Mouse (Mus musculus): ENCODE data around the gene Chd2. TPM values are rescaled to one million over a fixed set of nuclear protein-coding genes. Genes with fewer than 3 reads are reported as not detected.

The Chd2 gene
- total RNA-seq, 2 experiments from 2014 or later: 40.7 to 48.4 TPM

DNA sequence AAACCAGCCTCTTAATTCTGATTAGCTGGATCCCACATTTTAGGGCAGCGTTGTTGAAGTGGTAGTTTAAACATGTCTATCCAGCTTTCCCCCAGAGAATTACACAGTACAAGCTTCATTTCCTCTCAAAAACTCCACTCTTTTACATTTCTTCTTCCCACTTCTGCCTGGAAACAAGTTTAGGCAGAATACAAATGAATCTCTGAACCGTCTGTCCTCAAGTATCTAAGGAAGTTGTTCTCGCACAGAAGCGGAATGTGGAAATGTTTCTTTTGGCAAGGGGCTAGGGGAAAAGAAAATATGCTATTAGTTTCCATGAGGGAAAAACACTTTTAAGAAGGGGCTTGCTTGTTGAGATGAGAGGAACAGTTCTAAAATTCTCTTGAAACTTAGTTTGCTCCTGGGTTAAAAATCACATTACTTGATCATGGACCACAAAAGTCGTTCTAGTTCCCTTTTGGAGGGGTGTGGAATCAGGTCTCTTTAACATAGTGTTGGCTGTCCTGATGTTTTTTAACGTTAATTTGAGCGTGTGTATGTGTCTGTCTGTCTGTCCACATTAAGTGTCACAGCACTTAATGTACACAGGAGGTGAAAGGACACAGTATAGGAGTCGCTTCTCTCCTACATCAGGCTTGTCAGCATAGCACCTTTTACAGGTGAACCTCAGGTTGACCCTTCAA, 17.7 kb upstream of the Chd2 start:
- DNase-seq: no peak
- intact Hi-C loops (cut with DNase I): loop anchor here (2.0 kb wide), 1 partner anchor 47 kb away; no protein-coding TSS in a partner anchor
- Histone ChIP-seq H3K4me3 (peak overlapping the region; percentile 84), H3K27ac (peak overlapping the region; percentile 100)
- TF ChIP-seq CTCF (IDR thresholded peaks at IDR 0.05): no peak

DNA sequence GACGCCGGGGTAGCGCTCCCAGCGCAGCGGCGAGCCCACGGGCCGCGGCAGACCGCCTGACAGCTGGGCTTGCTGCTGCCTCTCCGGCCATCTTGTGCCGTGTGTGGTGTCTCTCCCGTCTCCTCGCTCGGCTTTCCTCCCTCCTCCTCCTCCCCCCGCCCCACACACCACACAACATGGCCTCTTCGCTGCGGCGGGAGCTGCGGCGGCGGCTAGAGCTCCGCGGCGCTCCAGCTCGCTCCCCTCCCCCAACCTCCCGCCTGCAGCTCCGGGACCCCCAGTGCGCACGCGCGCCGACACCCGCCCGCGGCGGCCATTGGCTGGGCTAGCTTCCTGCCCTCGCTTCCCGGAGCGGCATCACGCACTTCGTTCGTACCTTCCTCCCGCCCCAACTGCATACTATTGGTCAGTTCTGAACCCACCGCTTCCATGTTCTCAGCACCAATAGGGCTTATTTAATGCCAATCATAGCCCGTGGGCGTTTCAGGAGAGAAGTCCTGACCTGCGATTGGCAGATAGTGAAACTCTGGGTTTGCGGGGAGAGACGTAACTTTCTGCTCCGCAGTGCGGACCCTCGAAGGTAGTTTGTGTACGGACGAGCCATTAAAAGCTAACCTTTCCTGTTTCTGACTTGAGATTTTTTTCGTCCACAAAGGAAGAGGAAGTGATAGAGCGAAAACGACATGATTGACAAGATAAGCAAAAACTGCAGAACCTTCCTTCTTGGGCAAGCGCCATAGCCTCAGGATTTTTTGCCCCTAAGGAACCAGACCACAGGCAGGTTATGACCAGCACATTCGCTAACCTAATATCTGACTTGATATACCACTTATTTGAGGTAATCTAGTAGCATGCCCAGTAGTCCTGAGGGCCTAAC, 16.9 kb upstream of the Chd2 start:
- intact Hi-C loops (cut with DNase I): loop anchor here (1.0 to 2.0 kb wide), 3 partner anchors 37 to 60 kb away; no protein-coding TSS in a partner anchor
- DNase-seq: peak; percentile 100
- Histone ChIP-seq H3K4me3 (peak overlapping the region; percentile 97), H3K27ac (peak overlapping the region; percentile 100)
- TF ChIP-seq CTCF (IDR thresholded peaks at IDR 0.05): no peak

DNA sequence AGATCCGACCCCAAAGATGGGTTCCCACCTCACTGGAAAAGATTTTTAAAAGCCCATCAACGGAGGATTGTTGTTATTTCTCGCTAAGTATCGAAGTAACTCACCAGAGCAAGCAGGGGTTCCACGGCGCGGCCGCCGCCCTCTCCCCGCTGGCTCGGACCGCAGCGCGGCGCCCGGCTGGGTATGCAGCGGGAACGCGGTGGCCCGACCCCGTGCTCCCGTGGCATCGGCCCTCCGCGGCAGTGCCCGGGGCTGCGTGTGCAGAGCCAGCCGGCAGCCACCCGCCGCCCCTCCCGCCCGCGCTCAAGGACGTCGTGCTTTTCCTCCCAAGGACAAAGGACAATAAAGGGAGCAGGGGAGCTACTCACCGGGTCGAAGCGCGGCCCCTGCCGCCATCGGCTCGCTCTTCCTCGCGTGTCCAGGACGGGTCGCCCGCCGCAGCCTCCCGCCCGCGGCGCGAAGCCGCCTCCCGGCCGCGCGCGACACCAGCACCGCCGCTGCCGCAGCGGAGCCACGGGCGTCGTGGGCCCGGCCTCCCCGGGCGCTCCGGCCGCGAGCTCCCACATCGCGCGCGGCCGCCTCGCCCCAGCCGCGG, 16.1 kb upstream of the Chd2 start:
- intact Hi-C loops (cut with DNase I): loop anchor here (1.0 to 2.0 kb wide), 4 partner anchors 16 to 61 kb away; partner anchors contain the start of gene Chd2
- DNase-seq: peak; percentile 78
- peak overlapping the region; percentile 97 for H3K4me3 ChIP-seq
- TF ChIP-seq CTCF (IDR thresholded peaks at IDR 0.05): no peak
- H3K27ac ChIP-seq: peak overlapping the region; percentile 100

DNA sequence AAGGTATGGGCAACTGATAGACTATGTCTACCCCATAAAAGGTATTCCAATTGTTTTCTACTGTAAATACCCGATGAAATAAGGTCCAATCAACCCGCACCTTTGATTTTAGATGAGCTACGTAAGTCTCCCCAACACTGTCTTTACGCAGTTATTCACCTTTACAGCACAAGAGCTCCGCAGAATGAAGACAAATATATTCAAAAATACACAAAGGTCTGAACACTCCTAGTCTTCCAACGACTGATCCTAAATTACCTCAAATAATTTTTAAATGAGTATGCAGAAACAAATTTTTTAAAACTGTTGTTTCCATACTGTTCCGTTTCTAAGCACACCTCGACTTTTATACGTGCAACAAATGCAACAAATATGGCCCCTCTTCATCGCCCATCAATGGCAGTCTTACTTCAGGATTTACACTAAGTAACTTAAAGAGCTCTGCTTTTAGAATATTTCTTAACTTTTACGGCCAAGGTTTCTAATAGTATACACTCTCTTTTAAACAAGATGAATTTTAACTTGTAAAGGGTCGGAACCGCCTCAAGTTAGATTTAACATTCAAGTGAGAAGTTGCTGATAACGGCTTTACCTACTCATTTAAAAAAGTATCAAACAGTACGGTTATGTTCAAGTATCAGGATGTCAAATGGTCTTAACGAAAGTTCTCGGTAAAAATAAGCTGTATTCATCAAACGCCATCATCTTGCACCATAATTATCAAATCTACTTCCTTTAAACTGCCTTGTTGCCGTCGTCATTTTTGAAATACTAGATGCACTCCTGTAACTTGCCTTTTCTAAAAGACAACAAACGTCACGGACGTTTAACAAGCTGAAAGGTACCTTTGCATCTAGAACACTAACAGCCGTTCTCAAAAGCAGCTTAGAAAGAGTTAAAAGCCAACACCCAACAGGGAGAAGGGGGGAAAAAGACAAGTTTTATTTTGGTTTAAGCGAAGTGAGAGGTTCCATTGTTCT, 15.3 kb upstream of the Chd2 start:
- DNase-seq: no peak
- Histone ChIP-seq H3K27ac (peak overlapping the region; percentile 100), H3K4me3 (peak overlapping the region; percentile 97)
- no peak for TF ChIP-seq CTCF (IDR thresholded peaks at IDR 0.05)
- intact Hi-C loops (cut with DNase I): loop anchor here (1.0 kb wide), 1 partner anchor 16 kb away; the partner anchor contains the start of gene Chd2

DNA sequence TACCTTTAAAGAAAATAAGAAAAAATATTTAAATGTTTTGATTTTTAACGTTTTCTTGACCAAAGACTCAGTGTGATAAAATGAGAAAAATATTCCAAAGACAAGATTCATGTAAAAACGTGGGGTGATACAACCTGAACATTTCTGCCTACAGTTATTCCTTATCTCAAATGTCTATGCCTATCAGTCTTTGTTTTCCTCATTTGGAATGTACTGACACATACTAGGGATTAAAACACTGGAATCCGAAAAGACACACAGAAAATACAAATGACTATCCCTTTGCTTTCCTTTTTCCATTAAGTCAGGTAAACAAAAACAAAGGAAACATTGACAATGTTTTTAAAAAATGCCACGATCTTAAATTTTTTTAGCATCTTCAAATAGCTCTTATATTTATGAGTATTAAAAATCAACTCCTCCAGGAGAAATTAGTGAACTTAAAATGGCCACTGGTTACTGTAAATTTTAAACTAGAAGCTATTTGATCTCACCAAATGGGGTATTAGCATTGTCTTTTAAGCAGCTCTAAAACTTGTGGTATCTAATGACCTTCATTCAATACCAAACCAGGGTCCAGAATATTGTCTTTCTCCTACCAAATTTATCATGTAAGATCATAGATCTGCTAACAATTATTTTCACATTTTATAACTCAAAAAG, 14.4 kb upstream of the Chd2 start:
- intact Hi-C loops (cut with DNase I): no loop called here
- no peak for DNase-seq
- TF ChIP-seq CTCF (IDR thresholded peaks at IDR 0.05): no peak
- Histone ChIP-seq H3K27ac (peak overlapping the region; percentile 100), H3K4me3 (peak overlapping the region; percentile 97)

DNA sequence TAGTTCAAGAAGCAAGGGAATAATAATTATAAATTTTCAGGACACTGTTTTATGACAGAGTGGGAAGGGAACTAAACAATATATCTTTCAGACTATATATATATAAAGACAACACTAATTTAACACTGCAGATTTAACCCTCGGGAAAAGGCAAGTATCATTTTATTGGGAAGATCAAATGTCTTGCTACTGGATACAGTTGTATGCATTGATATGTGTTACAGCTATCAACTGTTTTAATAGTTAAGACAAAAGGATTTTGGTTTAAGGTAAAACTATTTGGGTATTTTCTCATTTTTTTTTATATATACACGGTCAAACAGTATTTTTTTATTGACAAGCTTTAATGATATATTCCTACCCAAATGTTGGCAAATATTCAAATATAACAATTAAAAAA, 13.2 kb upstream of the Chd2 start:
- Histone ChIP-seq H3K27ac (peak overlapping the region; percentile 100), H3K4me3 (peak overlapping the region; percentile 97)
- DNase-seq: no peak

DNA sequence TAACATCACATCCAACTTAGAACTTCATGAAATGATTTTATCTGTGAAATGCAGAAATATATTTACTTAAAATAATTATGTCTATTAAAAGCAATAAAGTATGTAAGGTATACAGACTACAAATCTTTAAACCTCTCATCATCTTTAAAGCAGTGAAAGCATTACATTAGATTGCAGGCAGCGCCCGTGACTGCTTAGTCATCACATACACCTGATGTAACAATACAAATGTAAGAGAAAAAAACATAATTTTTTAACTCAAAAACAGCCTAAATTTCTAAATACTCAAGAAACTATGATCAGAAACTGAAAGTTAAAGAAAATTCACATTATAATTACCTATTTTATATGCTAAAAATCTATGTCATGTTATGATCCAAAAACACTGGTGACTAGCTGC, 11.5 kb upstream of the Chd2 start:
- DNase-seq: no peak
- TF ChIP-seq CTCF (IDR thresholded peaks at IDR 0.05): no peak
- intact Hi-C loops (cut with DNase I): no loop called here
- Histone ChIP-seq H3K4me3 (peak overlapping the region; percentile 97), H3K27ac (peak overlapping the region; percentile 100)

More for the DNA sequence above, 13.2 kb upstream of the Chd2 start:
- TF ChIP-seq CTCF (IDR thresholded peaks at IDR 0.05): no peak
- intact Hi-C loops (cut with DNase I): loop anchor here (1.0 kb wide), 1 partner anchor 10 kb away; no protein-coding TSS in a partner anchor

DNA sequence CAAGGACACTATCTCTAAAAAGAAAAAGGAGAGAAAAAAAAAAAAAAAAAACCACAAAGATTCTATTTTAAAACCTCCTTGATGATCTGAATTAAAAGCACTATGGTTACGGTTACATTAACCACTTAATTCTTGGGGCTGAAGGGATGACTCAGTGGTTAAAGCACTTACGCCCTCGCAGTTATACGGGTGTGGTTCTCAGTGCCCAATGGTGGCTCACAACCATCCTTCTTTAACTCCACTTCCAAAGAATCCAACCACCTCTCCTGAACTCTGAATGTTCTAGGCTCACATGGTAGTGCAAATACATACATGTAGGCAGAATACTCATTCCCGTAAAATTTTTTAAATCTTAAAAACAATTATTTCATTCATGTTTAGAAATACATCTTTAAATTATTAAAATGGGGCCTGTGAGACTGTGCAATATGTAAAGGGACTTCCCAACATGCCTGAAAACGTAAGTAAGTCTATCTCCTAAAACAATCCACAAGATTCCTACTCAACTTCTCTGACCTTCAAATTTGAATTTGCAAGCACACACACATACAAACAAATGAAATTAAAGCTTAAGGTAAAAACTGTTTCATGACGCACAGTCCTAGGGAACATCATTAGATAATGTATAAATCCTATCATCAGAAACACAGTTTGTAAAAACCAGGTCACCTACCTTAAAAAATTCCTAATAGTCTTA, 10.6 kb upstream of the Chd2 start:
- Histone ChIP-seq H3K4me3 (peak overlapping the region; percentile 97), H3K27ac (peak overlapping the region; percentile 100)
- TF ChIP-seq CTCF (IDR thresholded peaks at IDR 0.05): no peak
- intact Hi-C loops (cut with DNase I): no loop called here
- no peak for DNase-seq

DNA sequence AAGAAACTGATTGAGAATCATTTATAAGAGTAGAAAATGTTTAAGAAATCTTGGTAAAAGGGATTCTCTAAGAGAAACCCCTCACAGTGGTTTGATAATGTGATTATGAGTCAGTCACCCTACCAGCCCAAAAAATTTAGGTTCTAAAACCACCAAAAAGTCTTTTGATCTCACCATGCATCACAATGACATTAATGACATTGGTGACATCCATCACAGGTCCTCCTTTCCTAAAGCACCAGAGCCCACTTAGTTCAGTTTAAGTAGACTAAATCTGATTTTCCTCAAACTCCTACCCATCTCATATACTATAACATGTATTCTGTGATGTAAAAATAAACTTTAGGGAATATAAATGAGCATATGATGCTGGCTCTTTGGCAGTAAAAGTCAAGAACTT, 9.7 kb upstream of the Chd2 start:
- TF ChIP-seq CTCF (IDR thresholded peaks at IDR 0.05): no peak

DNA sequence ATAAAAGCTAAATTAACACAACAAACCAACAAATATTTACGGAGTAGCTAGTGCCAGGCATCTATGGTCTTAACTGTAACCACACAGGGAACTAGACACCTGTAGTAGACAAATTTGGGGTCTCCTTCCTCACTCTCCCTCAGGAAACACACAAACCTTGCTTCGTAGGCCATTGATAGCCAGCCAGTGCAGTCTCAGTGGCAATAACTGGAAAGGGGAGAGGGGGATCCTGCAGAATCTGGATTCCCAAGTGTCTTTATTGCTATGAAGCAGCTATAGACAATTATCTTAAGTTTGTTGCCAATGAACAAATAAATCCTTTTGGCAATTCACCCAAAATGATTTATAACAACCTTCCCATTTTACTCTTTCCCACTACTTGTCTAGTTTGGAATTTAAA, 6.4 kb upstream of the Chd2 start:
- peak overlapping the region; percentile 55 for H3K4me3 ChIP-seq
- intact Hi-C loops (cut with DNase I): no loop called here
- TF ChIP-seq CTCF (IDR thresholded peaks at IDR 0.05): no peak
- H3K27ac ChIP-seq: peak overlapping the region; percentile 54
- no peak for DNase-seq

More for the DNA sequence above, 9.7 kb upstream of the Chd2 start:
- H3K27ac ChIP-seq: peak overlapping the region; percentile 100
- intact Hi-C loops (cut with DNase I): no loop called here
- DNase-seq: no peak
- peak overlapping the region; percentile 97 for H3K4me3 ChIP-seq

All from gastrocnemius, adult 2 months (tissue).